8 mouse cellular contexts compared by ENCODE assay signal in genomic region chr1:44147563-44148381, GRCm38 (mm10). TPM values are rescaled to one million over a fixed set of nuclear protein-coding genes. Genes with fewer than 3 reads are reported as not detected.
DNase-seq lines count a peak whose midpoint lies in the region; ATAC-seq and TF ChIP-seq lines count a peak whose summit lies in the region.

Ercc5 (plus strand) TSS chr1:44147744.

- peaks cover 12% of the 10 kb centered on the region; the same call in 1 of the 2 replicates for H3K36me3 ChIP-seq in heart, embryonic 10.5 days
- H3K36me3 ChIP-seq in kidney, embryonic 15.5 days: peaks cover 10% of the 10 kb centered on the region

- H3K9ac ChIP-seq in kidney, embryonic 15.5 days: peak within 1 kb of the TSS; percentile 82

- under 1% methylated on average over 66 of the region's 66 CpGs for WGBS in heart, embryonic 10.5 days
- WGBS in kidney, embryonic 15.5 days: under 1% methylated on average over 66 of the region's 66 CpGs

- H3K9me3 ChIP-seq in heart, embryonic 10.5 days: no peaks in the 10 kb centered on the region
- no peaks in the 10 kb centered on the region for H3K9me3 ChIP-seq in kidney, embryonic 15.5 days (replicated peaks)

- H3K4me3 ChIP-seq in bone marrow macrophage, adult 2 months (ENCODE audit: insufficient read depth, low read length): peak within 1 kb of the TSS; percentile 70
- peak within 1 kb of the TSS; percentile 95 for H3K4me3 ChIP-seq in embryonic fibroblast, embryonic 13.5 days (ENCODE audit: insufficient read depth, low read length)
- peak within 1 kb of the TSS; percentile 77 for H3K4me3 ChIP-seq in heart, embryonic 10.5 days
- peak within 1 kb of the TSS; percentile 93 for H3K4me3 ChIP-seq in kidney, embryonic 15.5 days (replicated peaks)

- no peak for TF ChIP-seq CTCF in bone marrow macrophage, adult 2 months (IDR thresholded peaks at IDR 0.05; ENCODE audit: low read depth, low read length)
- TF ChIP-seq CTCF in embryonic fibroblast, embryonic 13.5 days (IDR thresholded peaks at IDR 0.05; ENCODE audit: borderline replicate concordance, insufficient read depth, low read length): no peak

- H3K4me2 ChIP-seq in kidney, embryonic 15.5 days: peak within 1 kb of the TSS; percentile 77

- 0 out of 2 replicates have a peak, but pooled peaks cover 3% of the 10 kb centered on the region for H3K4me1 ChIP-seq in bone marrow macrophage, adult 2 months (ENCODE audit: control insufficient read depth, insufficient read depth, low read length)
- H3K4me1 ChIP-seq in embryonic fibroblast, embryonic 13.5 days (ENCODE audit: control insufficient read depth, insufficient read depth, low read length): no peaks in the 10 kb centered on the region
- peaks cover 3% of the 10 kb centered on the region; the same call in 1 of the 2 replicates for H3K4me1 ChIP-seq in heart, embryonic 10.5 days
- H3K4me1 ChIP-seq in kidney, embryonic 15.5 days: peaks cover 12% of the 10 kb centered on the region

- ATAC-seq in kidney, embryonic 15.5 days (replicated peaks; ENCODE audit: low FRiP score): peak; percentile 98
- peak; percentile 99 for ATAC-seq in monocyte, adult 5-6 weeks (replicated peaks; ENCODE audit: insufficient number of reproducible peaks, low FRiP score, low TSS enrichment, poor library complexity, severe bottlenecking)

- DNase-seq in A20 (ENCODE audit: low read depth, low spot score) (peak; percentile 93), liver (peak; percentile 88)
- peak; percentile 98 for DNase-seq in heart, embryonic 10.5 days (ENCODE audit: low spot score)
- DNase-seq in spleen, postnatal 4 days (ENCODE audit: low spot score in 2 of 2): peak; percentile 68 to 80

- H3K27ac ChIP-seq in bone marrow macrophage, adult 2 months (ENCODE audit: insufficient read depth, low read depth, low read length): peak within 1 kb of the TSS; percentile 49
- peak within 1 kb of the TSS; percentile 86 for H3K27ac ChIP-seq in embryonic fibroblast, embryonic 13.5 days (ENCODE audit: insufficient read depth, low read length)
- peak within 1 kb of the TSS; percentile 95 for H3K27ac ChIP-seq in heart, embryonic 10.5 days
- H3K27ac ChIP-seq in kidney, embryonic 15.5 days: peak within 1 kb of the TSS; percentile 94

- no peaks in the 10 kb centered on the region for H3K27me3 ChIP-seq in heart, embryonic 10.5 days (ENCODE audit: insufficient read depth, poor library complexity, severe bottlenecking)
- no peaks in the 10 kb centered on the region for H3K27me3 ChIP-seq in kidney, embryonic 15.5 days

- 0 out of 2 replicates have a peak, but pooled peaks have one; percentile 13 for TF ChIP-seq POLR2A in bone marrow macrophage, adult 2 months (IDR thresholded peaks at IDR 0.05; ENCODE audit: borderline replicate concordance, low read depth, low read length)
- TF ChIP-seq POLR2A in embryonic fibroblast, embryonic 13.5 days (IDR thresholded peaks at IDR 0.05; ENCODE audit: low read depth, low read length): peak; percentile 93

RNA-seq across cellular contexts. Expression of gene Ercc5, which starts in this region (rescaled TPM):
- 14.5 and 17.3 TPM in 2 replicates for polyA plus RNA-seq in bone marrow macrophage, adult 2 months (2012; ENCODE audit: insufficient read depth, insufficient read length, missing spikeins)
- polyA plus RNA-seq in embryonic fibroblast, embryonic 13.5 days (2011; ENCODE audit: insufficient read length, low read depth, missing spikeins): 47.7 and 52.4 TPM in 2 replicates
- polyA plus RNA-seq in heart, embryonic 10.5 days (2016; fragmentation: Nextera tagmentation; extraction: Ambion mirVana): 14.4 and 15.0 TPM in 2 replicates
- polyA plus RNA-seq in kidney, embryonic 15.5 days (2015; fragmentation: Nextera tagmentation; extraction: Ambion mirVana): 17.1 and 17.7 TPM in 2 replicates
- 17.3 to 22.4 TPM (median 21.6 TPM) in 3 replicates for total RNA-seq in monocyte, adult 5-6 weeks (2017)

Comparison
In these comparisons a context has a peak if more than half of its experiments do, and no peak if none do; other contexts are left out.
1. Peak in every context shown above with its lines: DNase-seq, ATAC-seq, H3K4me3 ChIP-seq and H3K27ac ChIP-seq.